Mouse (Mus musculus) c-Kit-positive CD71-positive TER-119-negative erythroid progenitor cells, embryonic 14.5 days (primary cell): ENCODE data around the gene Adipor1.
"Not testable (repeated sequence)": the region's sequence is repeated elsewhere in the genome, so short reads cannot be mapped to it uniquely, and the experiment has no call there.

Experiments
- DNase-seq: peaks from one replicate; pipeline ENCODE4 v3.0.0-alpha.2; 2013; ENCODE audit warnings: low read depth

Gene Adipor1

GRCm38 (mm10) chr1:134419751-134420458 is 4.7 kb downstream of the Adipor1 start:
- DNase-seq = no peak

GRCm38 (mm10) chr1:134423911-134424310 is 8.7 kb downstream of the Adipor1 start:
- DNase-seq = no peak

- DNase-seq = peak; percentile 93
Measured at GRCm38 (mm10) chr1:134426289-134426688, 11.1 kb downstream of the Adipor1 start.

GRCm38 (mm10) chr1:134433002-134433401 is 17.8 kb downstream of the Adipor1 start:
- no peak for DNase-seq

GRCm38 (mm10) chr1:134433473-134433872 is 18.3 kb downstream of the Adipor1 start:
- DNase-seq = no peak

- no peak for DNase-seq
Measured at GRCm38 (mm10) chr1:134435414-134435813, 20.2 kb downstream of the Adipor1 start.

- no peak for DNase-seq
Measured at GRCm38 (mm10) chr1:134440437-134440836, 25.3 kb downstream of the Adipor1 start.

- not testable (repeated sequence) for DNase-seq
Measured at GRCm38 (mm10) chr1:134441737-134442136, 26.6 kb downstream of the Adipor1 start.

- no peak for DNase-seq
Measured at GRCm38 (mm10) chr1:134442394-134442793, 27.2 kb downstream of the Adipor1 start.

GRCm38 (mm10) chr1:134443288-134443687 is 28.1 kb downstream of the Adipor1 start:
- not testable (repeated sequence) for DNase-seq

- no peak for DNase-seq
Measured at GRCm38 (mm10) chr1:134445418-134445817, 30.2 kb downstream of the Adipor1 start.

GRCm38 (mm10) chr1:134448537-134448936 is 33.4 kb downstream of the Adipor1 start:
- DNase-seq = not testable (repeated sequence)

GRCm38 (mm10) chr1:134450201-134450600 is 35.0 kb downstream of the Adipor1 start:
- no peak for DNase-seq

GRCm38 (mm10) chr1:134450986-134451385 is 35.8 kb downstream of the Adipor1 start:
- DNase-seq = peak; percentile 60

- peak; percentile 84 for DNase-seq
Measured at GRCm38 (mm10) chr1:134454904-134455824, 40.0 kb downstream of the Adipor1 start, which contains the start of gene Klhl12. TSS of gene Klhl12 (plus strand) at chr1:134455531.

- DNase-seq = no peak
Measured at GRCm38 (mm10) chr1:134456060-134456459, 40.9 kb downstream of the Adipor1 start.

GRCm38 (mm10) chr1:134458139-134458727 is 43.1 kb downstream of the Adipor1 start:
- DNase-seq = no peak

GRCm38 (mm10) chr1:134460294-134461284 is 45.4 kb downstream of the Adipor1 start:
- DNase-seq = peak; percentile 68
